Mouse (Mus musculus) c-Kit-negative CD71-positive TER-119-positive erythroid progenitor cells, embryonic 14.5 days (primary cell): ENCODE measurements around the gene Cacna1b.

ENCODE experiments used
- DNase-seq: peaks from one replicate; pipeline ENCODE4 v3.0.0-alpha.2; 2013; ENCODE audit warnings: low read depth, low spot score

Cacna1b gene

DNA sequence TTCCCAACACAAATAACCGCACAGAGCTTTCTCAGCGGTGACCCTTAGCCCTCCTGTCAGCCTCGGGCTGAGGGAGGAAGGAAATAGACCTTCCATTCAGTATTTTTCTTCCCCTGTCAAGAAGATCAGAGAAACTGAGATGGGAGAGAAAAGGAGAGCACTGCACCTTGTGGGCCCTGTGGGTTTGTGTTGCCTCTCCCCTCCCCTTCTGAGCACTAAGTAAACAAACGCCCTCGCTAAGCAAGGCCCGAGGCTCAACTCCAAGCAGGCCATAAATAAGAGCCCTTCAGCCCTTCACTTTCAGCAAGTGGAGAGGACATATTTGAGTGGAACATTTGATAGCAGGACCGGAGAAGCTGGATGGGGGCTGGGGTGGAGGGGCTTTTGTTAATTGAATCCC lies 209.0 kb downstream of the Cacna1b start:
- DNase-seq, result no peak
